Mouse (Mus musculus): ENCODE data around the gene Ptpn9.
A peak's percentile ranks its signal among the peaks of the same experiment; 100 is the strongest.

The Ptpn9 gene

DNA sequence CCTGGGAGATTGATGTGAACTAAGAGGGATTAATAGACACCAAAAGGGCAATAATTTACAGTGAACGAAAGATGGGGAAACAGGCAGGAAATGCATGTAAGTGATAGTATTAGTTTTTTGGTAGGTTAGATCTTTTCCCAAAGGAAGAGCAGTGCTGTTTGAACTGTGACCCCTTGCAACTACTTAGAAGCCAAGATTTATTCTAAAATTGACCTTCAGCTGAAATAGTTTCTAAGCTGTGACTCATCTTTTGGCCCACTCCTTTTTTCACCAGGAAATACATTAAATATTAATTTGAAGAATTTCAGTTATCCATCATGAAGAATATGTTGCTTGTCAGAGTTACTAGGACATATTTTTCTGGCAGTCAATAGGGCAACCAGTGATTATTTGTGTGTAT is 19.0 kb downstream of the Ptpn9 start:
- DNase-seq (ENCODE audit: low spot score in 2 of 2), result no peak

DNA sequence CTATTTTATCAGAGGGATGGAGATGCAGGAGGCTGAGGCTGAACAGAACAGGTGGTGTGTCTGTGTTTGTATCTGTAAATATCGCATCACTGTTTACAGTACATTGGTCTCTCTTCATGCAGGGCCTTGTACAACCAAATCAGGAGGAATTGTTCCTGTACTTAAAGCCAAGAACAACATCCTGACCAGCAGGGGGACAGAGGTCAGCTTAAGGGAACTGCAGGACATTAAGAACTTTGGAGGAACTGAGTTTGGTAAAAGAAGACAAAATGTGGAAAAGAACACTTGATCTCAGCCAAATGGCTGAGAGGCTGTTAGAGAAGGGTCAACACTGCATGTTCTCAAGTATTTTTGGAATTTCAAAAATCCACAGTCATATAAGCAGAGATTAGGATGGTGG is 20.0 kb downstream of the Ptpn9 start:
- no peak for DNase-seq (ENCODE audit: low spot score in 2 of 2)

DNA sequence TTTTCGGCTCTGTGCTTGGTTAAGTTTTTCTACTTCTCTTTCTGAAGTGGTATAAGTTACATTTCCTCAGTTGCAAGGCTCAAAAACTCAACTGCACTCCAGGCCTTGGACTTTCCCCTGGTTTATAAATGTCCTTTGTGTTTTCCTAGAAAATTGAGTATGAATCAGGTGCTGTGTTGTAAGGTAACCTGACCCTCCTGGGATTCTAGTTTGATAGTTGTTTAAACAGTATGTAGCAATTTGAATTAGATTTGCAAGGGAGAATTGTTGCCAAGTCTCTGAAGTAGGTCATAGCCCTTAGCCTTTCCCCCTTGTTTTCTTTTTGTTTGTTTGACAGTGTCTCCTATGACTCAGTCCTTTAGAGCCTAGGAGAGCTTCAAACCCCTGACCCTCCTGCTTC is 22.9 kb downstream of the Ptpn9 start:
- DNase-seq (ENCODE audit: low spot score in 2 of 2), result no peak

DNA sequence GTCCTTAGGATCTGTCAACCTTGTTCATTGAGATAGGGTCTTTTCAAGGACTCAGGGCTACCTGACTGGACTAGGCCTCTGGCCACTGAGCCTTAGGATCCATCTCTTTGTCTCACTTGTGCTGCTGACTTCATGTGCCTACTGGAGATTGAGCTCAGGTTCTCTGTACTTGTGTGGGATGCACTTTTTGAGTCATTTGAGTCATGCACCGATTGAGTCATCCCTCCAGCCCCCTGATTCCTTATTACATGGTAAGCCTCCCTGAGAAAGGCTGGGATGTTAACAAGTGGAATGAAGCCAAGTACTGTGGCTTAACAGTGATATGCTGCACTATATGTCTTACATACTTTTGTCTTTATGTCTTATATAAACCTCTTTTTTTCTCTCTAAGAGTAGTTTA is 37.0 kb downstream of the Ptpn9 start:
- DNase-seq (ENCODE audit: low spot score in 2 of 2), result no peak

DNA sequence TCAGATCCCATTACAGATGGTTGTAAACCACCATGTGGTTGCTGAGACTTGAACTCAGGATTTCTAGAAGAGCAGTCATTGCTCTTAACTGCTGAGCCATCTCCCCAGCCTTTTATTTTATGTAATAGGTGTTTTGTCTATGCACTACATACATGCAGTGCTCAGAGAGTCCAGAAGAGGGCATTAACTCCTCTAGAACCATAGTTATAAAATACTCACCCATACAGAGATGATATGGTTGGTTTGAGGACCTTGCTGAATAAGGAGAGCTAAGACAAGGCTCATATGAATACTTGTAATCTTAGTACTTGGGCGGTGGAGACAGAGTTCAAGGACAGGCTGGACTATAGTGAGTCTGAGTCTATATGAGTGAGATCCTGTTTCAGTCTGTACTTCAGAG is 61.5 kb downstream of the Ptpn9 start:
- DNase-seq (ENCODE audit: low spot score in 2 of 2), result peak; percentile 32 to 70

DNA sequence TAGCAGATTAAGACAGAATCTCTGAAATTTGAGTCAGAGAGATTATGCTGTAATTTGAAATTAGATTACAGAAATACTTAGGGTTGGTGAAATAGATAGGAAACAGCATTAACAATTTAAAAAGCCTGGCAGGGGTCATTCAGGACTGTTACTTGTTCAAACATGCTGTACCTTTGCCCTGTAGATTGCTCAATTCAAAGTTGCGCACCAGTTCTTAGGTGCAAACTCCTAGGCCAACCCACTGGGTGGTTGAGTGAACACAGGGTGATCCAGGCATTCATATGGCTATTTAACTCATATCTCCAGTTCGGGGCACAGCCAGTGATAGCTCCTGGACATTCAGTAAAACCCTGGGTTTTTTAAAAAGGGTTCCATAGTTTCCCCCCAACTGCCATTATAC is 69.4 kb downstream of the Ptpn9 start:
- DNase-seq (ENCODE audit: low spot score in 2 of 2), result no peak

DNA sequence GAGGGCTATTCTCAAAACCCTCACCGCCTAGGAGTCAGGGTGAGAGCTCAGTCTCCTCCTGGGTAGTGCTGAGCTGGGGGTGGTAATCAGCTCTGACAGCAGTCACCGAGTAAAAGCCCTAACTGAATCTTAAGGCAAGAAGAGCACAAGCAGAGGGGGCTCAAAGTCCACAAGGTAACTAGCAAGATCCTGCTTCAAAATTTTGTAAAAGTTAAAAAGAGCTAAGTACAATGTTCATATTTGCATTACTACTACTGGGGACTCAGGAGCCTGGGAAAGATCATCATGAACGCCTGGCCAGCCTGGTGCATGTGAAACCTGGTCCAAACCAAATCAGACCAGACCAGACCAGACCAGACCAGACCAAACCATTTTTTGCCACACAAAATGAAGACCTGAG is 73.5 kb downstream of the Ptpn9 start:
- no peak for DNase-seq (ENCODE audit: low spot score in 2 of 2)

DNA sequence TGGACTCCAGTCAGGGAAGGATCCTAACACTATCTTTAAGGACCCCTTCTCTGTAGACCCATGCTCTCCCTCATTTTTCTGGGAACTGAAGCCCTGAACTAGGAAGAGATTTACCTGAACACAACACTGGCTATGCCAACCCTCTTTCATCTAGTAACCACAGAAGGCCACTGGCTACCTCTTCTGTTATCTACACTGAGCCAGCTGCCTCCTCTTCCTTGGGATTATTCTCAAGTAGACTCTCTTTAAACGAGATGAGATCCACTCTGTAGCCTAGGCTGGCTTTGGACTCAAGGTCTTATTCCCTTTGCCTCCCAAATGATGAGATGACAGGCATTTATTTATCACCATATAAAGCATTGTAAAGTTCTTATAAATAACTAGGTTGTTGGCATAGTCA is 75.5 kb downstream of the Ptpn9 start:
- DNase-seq (ENCODE audit: low spot score in 2 of 2), result peak in 1 of 2 experiments; percentile 42

DNA sequence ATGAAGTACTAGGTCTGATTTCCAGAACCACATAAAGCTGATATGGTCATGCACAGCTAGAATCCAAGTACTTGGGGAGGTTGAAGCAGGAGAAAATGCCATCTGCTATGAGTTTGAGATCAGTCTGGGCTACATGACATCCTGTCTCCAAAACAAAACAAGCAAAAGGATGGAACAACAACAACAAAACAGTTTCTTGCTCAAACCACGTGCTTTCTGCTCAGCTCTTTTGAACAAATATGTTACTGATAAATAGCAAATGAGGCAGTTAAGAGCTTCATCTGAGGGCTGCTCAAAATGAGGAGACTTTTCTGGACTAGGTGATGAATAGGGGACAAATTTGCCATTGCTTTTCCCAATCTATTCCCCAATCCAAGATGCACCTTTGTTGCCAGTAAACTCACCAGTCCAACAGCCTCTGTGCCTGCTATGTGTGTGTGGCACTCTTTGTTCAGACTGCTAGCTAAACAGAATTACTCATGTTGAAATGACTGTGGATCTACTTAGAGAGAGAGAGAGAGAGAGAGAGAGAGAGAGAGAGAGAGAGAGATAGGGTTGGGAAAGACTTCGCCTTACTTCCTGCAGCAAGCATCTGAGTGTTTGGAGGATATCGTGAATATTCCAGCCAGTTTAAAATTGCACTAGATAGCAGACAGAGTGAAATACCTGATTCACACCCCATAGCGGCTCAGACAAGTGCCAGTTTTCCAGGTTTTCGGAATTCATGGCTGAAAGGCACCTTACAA is 76.2 kb downstream of the Ptpn9 start:
- DNase-seq (ENCODE audit: low spot score in 2 of 2), result no peak

DNA sequence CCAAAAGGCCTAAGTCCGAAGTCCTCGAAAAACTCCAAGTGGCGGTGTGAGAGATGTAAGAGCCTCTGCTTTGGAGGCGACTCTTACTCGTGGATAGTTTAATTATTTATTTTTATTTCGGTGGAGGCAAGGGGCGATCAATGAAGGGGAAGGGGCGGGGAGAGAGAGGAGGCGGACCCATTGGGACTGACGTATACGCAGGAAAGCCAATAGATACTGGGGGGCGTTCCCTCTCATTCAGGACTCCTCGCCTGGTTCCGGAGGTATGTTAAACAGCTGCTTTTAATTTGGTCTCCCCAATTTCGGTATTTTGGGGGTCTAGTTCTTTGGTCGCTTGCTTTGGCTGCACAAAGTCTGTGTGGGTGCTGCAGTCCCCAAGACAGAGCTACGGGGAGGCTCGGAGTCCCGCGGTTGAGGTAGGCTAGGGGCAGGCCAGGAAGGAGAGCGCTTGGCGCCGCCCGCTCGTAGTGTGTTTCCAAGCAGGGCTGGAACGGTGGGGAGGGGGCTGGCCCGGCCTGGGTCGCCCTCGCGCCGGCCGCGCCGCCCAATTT is 77.2 kb downstream of the Ptpn9 start, which contains the start of gene Sin3a:
Gene Sin3a (plus strand): TSS at position 240 of the 551 bp plus-strand sequence.
- DNase-seq (ENCODE audit: low spot score in 2 of 2), result peak; percentile 72 to 80

DNA sequence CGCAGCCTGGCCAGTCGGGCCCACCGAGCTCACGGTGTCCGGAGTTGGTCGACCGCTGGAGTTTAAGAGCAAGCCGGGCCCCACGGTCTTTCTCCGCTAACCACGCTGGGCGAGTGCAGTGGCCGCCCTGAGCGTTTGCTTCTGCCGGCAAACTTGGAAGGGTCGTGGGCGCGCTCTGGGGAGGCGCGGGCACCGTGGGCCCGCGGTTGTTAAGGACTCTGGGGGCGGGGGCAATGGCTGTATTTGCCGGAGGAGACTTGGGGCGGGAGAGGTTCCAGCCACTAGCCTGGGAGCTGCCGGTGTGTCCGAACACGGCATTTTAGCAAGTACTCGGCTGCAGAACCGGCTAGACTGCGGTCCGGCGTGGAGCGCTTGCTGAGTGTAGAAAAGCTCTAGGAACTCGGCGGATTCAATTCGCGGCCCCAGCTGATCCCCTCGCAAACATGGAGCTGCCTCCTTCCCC is 77.8 kb downstream of the Ptpn9 start:
- DNase-seq (ENCODE audit: low spot score in 2 of 2), result no peak

DNA sequence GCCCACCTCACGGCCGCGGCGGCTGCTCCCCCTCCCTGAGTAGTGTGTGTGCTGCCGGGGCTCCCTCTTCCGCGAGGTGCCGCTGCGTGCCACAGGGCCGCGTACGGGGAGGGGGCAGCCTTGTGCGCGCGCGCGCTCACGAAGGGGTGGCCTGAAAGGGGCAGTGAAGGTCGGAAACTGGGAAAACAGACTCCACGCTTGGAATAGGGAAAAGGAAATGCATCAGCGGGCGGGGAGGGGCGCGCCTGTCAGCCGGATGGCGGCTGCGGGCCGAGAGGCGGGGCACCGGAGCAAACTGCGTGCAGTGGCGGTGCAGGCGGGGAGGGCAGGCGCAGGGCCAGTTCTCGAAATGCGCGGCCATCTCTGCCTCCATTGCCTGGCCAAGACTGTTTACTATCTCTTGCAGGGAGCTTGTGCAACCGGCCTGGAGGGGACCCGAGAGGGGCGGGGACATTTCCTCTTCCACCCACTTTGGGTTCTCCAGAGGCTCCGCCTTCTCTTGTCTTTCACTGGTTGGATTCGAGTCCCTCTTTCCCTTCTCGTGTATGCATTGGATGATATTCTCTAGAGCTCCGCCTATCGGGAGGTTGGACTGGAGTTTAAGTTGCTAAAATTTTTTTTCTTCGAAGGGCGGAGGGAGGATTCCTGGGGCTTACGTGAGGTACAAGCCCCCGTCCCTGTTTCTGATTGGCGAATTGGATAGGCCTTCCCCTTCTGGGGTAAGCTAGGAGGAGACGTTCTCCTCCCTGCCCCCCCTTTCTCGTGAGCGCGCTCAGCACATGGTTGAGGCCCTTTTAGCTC is 78.5 kb downstream of the Ptpn9 start:
- DNase-seq (ENCODE audit: low spot score in 2 of 2), result peak; percentile 88 to 93

DNA sequence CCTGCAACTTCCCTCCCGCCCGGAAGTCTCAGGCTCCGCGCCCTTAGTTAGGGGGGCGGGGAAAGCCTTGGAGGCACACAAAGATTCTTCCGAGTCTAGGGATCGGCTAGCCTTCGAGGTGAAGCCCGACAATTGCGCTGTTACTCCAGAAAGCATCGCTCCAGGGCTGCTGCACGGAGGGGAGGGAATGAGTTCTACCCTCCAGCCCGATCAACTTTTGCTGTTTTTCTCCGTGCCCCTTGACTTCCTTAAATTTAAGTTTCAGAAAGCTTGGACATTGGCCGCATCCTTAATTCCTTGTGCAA is 79.0 kb downstream of the Ptpn9 start:
- DNase-seq (ENCODE audit: low spot score in 2 of 2), result no peak

DNA sequence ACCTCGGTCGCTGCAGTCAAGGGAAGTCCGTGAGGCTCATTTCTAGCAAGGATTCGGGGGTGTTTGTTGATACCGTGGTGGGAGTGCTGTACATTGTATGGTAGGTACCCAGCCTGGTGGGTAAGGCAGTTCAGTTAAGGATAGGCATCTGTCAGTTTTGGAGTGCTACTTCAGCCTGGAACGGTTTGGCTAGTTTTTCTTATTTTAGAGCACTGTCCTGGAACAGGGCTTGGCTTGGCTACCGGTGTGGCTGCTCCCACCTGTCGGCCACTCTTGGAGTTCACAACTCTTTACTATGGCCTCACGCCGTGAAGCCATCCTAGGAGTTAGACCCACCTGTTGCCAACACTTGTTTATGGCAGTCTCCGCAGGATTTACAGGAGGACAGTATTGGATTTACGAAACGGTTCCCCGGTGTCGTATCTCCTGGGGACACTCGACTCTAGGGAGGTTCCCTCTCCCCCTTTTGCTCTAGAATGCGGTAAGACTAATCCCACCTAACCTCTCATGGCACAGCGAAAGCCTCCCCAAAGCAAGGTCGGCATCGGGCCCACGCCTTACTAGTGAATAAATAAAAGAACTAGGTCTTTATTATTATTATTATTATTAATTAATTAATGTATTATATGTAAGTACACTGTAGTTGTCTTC is 79.6 kb downstream of the Ptpn9 start:
- peak; percentile 51 to 64 for DNase-seq (ENCODE audit: low spot score in 2 of 2)

DNA sequence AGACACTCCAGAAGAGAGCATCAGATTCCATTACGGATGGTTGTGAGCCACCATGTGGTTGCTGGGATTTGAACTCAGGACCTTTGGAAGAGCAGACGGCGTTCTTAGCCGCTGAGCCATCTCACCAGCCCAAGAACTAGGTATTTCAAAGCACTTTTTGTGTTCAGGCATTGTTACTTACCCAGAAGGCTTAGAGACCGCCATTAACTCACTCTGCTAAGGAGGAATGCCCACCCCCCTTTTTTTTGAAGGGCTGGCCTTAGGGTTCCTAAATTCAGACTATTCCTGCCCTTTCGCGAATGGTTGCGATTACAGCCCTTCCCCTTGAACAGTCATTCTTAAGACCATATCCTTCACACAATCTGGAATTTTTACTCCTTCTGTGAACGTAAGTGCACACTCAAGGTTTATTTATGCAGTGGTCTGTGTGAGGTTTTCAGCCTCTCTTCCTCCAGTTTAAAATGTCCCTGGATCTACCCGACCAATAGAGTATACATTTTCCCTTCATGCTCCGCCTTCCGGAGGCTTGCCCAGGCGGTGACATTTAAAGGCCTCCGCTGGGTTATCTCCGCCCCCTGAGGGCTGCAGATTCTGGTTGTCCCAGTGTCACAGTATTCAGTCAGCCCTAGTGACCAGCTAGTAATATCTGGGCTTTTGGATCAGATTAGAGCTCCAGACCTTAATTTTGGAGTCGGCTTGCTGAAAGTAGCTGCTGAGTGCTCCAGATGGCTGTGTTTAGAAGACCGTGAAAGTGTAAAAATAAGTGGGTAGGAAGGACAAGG is 80.3 kb downstream of the Ptpn9 start:
- DNase-seq (ENCODE audit: low spot score in 2 of 2), result peak in 1 of 2 experiments; percentile 82

DNA sequence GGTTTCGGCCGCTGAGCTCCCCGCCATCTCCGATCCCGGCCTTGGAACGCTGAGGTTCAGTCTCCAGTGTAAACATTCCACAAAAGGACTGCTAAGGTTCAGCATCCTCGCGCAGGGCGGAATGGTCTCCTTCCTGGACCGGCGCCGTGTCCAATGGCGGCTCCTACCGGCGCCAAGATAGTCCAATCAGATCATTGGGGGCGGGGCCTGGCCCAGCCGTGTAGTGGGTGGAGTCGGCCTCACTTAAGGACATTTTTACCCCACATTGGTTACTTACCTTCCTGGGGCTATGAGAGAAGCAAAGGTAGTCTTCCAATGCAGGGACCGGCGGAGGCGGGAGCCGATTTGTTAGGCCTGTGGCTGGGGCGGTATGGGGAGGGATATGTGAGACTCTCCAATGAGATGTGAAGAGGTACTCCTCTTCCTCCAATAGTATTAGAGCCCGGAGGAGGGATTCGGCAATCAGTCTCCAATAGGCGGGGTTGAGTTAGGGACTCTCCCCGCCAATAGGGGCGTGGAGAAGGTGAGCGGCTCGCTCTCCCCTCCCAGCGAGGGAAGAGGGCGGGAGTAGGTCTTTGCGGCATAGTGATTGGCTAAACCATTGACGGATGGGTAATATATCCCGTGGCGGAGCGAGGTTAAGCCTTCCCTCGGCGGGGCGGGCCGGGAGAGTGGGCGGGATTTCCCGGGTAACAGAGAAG is 81.1 kb downstream of the Ptpn9 start:
- peak; percentile 97 to 98 for DNase-seq (ENCODE audit: low spot score in 2 of 2)

DNA sequence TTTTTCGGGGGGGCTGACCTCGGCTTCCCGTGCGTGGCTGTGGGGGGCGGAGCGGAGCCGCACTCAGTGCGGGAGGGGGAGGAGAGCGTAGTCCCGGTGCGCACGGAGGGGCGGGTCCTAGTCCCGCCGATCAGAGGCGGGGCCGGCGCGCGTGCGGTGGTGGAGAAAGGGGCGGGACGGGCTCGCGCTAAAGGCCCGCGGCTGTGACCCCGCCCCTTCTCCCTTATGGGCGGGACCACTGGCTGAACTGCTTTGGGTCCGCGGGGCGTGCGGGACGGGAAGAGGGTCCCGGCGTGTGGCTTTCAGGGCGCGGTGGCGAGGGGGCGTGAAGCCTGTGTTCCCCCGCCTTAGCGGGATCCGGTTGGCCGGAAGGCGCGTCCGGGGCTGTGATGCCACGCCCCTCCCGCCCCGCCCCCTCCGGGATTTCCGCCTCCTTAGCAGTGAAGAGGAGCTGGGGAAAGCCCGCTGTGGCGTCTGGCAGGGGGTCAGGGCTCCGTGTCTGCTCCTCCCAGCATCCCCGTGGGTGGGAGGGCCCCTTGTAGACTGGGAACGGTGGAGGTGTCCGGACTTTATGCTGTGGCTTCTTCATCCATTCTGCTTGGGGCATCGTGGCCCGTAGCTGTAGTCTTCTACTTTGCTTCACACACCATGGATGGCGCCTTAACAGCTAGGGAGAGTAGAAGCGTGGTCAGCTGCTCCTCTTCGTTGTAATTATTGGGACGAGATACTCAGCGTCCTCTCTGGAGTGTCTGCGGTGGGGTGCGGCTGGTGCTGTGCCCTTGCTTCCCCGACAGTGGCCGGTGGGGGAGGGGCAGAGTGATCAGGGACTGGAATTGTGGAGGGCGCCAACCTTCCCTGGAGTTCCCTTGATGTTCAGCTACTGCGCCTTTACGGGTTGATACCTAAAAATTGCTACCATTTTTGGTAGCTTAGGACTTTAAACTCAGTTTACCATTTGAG is 82.3 kb downstream of the Ptpn9 start:
- peak; percentile 91 to 92 for DNase-seq (ENCODE audit: low spot score in 2 of 2)

DNA sequence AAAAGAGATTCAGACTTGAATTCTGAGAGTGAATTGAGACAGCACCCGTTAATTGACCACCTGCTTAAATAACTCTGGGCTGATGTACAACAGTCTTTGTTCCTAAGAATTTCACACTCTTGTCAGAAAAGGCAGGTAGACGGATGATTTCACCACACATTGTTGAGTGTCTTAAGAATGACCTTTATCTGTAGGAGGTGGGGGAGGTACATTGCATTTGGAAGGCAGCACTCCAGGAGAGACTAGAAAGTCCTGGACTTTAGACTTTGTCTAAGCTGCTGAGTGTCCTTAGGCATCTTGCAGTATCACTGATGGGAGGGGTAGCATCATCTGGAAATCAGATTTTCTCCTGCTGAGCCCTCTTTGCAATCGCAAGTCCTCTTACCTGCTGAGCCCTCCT is 87.5 kb downstream of the Ptpn9 start:
- no peak for DNase-seq (ENCODE audit: low spot score in 2 of 2)

Measured in spleen, postnatal 10 days (tissue).